24 mouse cellular contexts compared by ENCODE assay signal in genomic region chr19:55292210-55292850, GRCm38 (mm10). TPM values are rescaled to one million over a fixed set of nuclear protein-coding genes. Genes with fewer than 3 reads are reported as not detected.
"Had no signal": no experiment of that assay in that cellular context is flagged by ENCODE, and none has a peak within 500 bp of the region (broad histone marks: within the 10 kb centered on the region; RNA-seq: fewer than 3 reads in every experiment).

No protein-coding gene starts in this region.

- H3K27ac ChIP-seq: gastrocnemius, adult 2 months; heart, embryonic 10.5 days; hindbrain, embryonic 10.5 days; hindbrain, embryonic 12.5 days; hindbrain, embryonic 14.5 days; intestine, embryonic 15.5 days; limb, embryonic 13.5 days; limb, embryonic 15.5 days had no signal

- H3K4me3 ChIP-seq: gastrocnemius, adult 2 months; heart, embryonic 10.5 days; heart, embryonic 12.5 days; hindbrain, embryonic 10.5 days; hindbrain, embryonic 12.5 days; intestine, embryonic 15.5 days; limb, embryonic 13.5 days; limb, embryonic 15.5 days had no signal

- H3K4me1 ChIP-seq: heart, embryonic 10.5 days; heart, embryonic 12.5 days; hindbrain, embryonic 10.5 days; intestine, embryonic 15.5 days; limb, embryonic 13.5 days; limb, embryonic 15.5 days had no signal

- H3K9me3 ChIP-seq: heart, embryonic 10.5 days; heart, embryonic 12.5 days; hindbrain, embryonic 10.5 days; hindbrain, embryonic 12.5 days; intestine, embryonic 15.5 days; limb, embryonic 13.5 days; limb, embryonic 15.5 days had no signal

- DNase-seq: gastrocnemius, adult 2 months; gastrocnemius, postnatal 10 days; gastrocnemius, postnatal 25 days; heart, postnatal 10 days; heart, postnatal 4 days; kidney, adult 18-20 months; kidney, adult 8-10 months; kidney, postnatal 10 days; kidney, postnatal 25 days; kidney, postnatal 4 days; layer of hippocampus, adult 9-11 months; layer of hippocampus, postnatal 36 days; left cerebral cortex, postnatal 4 days had no signal

- H3K9ac ChIP-seq: heart, embryonic 12.5 days; hindbrain, embryonic 12.5 days; hindbrain, embryonic 14.5 days; intestine, embryonic 15.5 days; limb, embryonic 13.5 days; limb, embryonic 15.5 days had no signal

RNA-seq across cellular contexts. Expression of gene Gucy2g, which starts 51.3 kb away (rescaled TPM):
- total RNA-seq: granulocyte monocyte progenitor cell, adult 5-6 weeks; heart, adult 8-10 months; heart, postnatal 4 days; liver, adult 2 months had no signal
